Mouse (Mus musculus) G1E (cell line): ENCODE results near the gene Tmem174.

ENCODE experiments used
- CTCF ChIP-seq: IDR thresholded peaks from 2 replicates; pipeline ENCODE4 v1.5.1; 2012; ENCODE audit warnings: low read depth, low read length, inconsistent platforms, mixed read lengths
- GATA1 ChIP-seq: IDR thresholded peaks from 2 replicates; pipeline ENCODE4 v1.6.1; 2012; ENCODE audit warnings: borderline replicate concordance, low read length, inconsistent platforms, mixed read lengths
- GATA2 ChIP-seq: IDR thresholded peaks from 2 replicates; pipeline ENCODE4 v1.6.1; 2012; ENCODE audit warnings: low read depth, low read length, inconsistent platforms, borderline replicate concordance
- TAL1 ChIP-seq: conservative IDR thresholded peaks from 2 replicates; pipeline ENCODE4 v1.6.1; 2012; ENCODE audit warnings: low read depth, low read length, inconsistent platforms, mixed read lengths

- TF ChIP-seq CTCF, result no peak
- no peak for TF ChIP-seq GATA1
- no peak for TF ChIP-seq GATA2
- TF ChIP-seq TAL1, result no peak
These were observed 45.8 kb downstream of the Tmem174 start for GRCm38 (mm10) chr13:98591406-98591805.
